In the genomic region with DNA sequence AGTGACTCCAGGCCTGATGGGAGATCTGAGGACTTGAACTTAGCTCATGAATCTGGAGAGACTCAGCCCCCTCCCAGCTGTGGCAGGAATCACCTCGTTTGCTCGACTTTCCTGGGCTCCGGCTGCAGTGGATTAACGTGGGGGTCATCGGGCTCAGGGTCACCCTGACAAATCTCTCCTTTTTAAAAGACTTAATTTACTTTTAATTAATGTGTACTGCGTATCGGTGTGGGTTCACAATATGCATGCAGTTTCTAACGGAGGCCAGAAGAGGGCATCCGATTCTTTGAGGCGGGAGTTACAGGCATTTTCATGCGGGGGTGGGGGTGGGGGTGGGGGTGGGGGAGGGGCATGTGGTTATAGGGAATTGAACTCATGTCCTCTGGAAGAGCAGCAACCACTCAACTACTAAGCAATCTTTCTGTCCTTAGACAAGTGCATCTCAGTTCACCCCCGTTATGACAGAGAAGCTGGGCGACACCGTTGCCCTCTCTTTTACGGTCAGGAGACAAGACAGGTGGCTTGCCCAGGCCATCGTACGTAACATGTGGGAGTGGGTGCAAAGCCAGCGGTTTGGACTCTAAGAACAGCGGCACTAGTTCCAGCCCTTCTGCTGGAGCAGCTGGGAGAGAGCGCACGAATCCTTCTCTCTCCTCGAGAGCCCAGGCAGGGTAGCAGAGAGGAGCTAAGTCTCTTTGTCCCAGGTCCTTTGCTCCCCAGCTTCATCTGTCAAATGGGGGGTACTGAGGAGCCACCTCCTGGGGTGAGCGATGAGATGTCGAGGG, we compare ENCODE assay signal across 10 mouse cellular contexts. TPM values are rescaled to one million over a fixed set of nuclear protein-coding genes. Genes with fewer than 3 reads are reported as not detected.
DNase-seq lines count a peak whose midpoint lies in the region; ATAC-seq and TF ChIP-seq lines count a peak whose summit lies in the region.
"Had no signal": no experiment of that assay in that cellular context is flagged by ENCODE, and none has a peak within 500 bp of the region (broad histone marks: within the 10 kb centered on the region; RNA-seq: fewer than 3 reads in every experiment).

No protein-coding gene starts in this region.

- no peak for ATAC-seq in heart, postnatal 0 days (ENCODE audit: insufficient read depth, low read depth)
- ATAC-seq in hindbrain, postnatal 0 days, result no peak
- ATAC-seq in CD4-positive, CD25-positive, alpha-beta regulatory T cell, adult 4 months, result no peak

- 22% methylated on average over 24 of the region's 24 CpGs for WGBS in heart, postnatal 0 days
- 22% methylated on average over 24 of the region's 24 CpGs for WGBS in hindbrain, postnatal 0 days

- no peak for TF ChIP-seq CTCF in heart, postnatal 0 days (IDR thresholded peaks at IDR 0.05; ENCODE audit: low read depth)
- peak; percentile 27; the same call in 1 of the 2 replicates for TF ChIP-seq CTCF in hindbrain, postnatal 0 days (IDR thresholded peaks at IDR 0.05; ENCODE audit: low read depth)

- TF ChIP-seq EP300 in heart, postnatal 0 days (IDR thresholded peaks at IDR 0.05; ENCODE audit: low read depth), result no peak

- peaks cover 10% of the 10 kb centered on the region; the same call in 1 of the 2 replicates for H3K4me1 ChIP-seq in heart, postnatal 0 days (ENCODE audit: control insufficient read depth, insufficient read depth)
- peaks cover 12% of the 10 kb centered on the region; the same call in 1 of the 2 replicates for H3K4me1 ChIP-seq in hindbrain, postnatal 0 days (ENCODE audit: insufficient read depth, low read length)

- peaks cover 10% of the 10 kb centered on the region; the same call in 1 of the 2 replicates for H3K27me3 ChIP-seq in heart, postnatal 0 days (ENCODE audit: control insufficient read depth, insufficient read depth, low read length)
- H3K27me3 ChIP-seq in hindbrain, postnatal 0 days (ENCODE audit: insufficient read depth, low read length), result no peaks in the 10 kb centered on the region

- H3K4me2 ChIP-seq in heart, postnatal 0 days (ENCODE audit: low read depth, low read length), result peak overlapping the region; percentile 64; the same call in 1 of the 2 replicates
- H3K4me2 ChIP-seq in hindbrain, postnatal 0 days (ENCODE audit: low read depth, low read length), result no peak overlapping the region

- no peak overlapping the region for H3K9ac ChIP-seq in heart, postnatal 0 days (replicated peaks; ENCODE audit: low read depth, low read length)
- no peak overlapping the region for H3K9ac ChIP-seq in hindbrain, postnatal 0 days (replicated peaks; ENCODE audit: low read length)

- no peak overlapping the region for H3K27ac ChIP-seq in heart, postnatal 0 days (ENCODE audit: low read depth)
- H3K27ac ChIP-seq in hindbrain, postnatal 0 days, result no peak overlapping the region

- H3K36me3 ChIP-seq in heart, postnatal 0 days (replicated peaks; ENCODE audit: control insufficient read depth, insufficient read depth, low read length), result no peaks in the 10 kb centered on the region
- no peaks in the 10 kb centered on the region for H3K36me3 ChIP-seq in hindbrain, postnatal 0 days (ENCODE audit: insufficient read depth, low read length)

- no peak for DNase-seq in heart, postnatal 0 days (ENCODE audit: low spot score)
- no peak for DNase-seq in heart, adult 18-20 months
- DNase-seq in urinary bladder, postnatal 14 days (ENCODE audit: low spot score), result peak; percentile 1
- no peak for DNase-seq in urinary bladder, adult 2 months (ENCODE audit: low spot score)
- DNase-seq in hindbrain, postnatal 0 days (ENCODE audit: low spot score), result peak; percentile 31
- no peak for DNase-seq in cerebellum, adult 9-10 months
- DNase-seq: kidney, adult 8-10 months; thymus, adult 2 months had no signal

- no peaks in the 10 kb centered on the region for H3K9me3 ChIP-seq in heart, postnatal 0 days (replicated peaks; ENCODE audit: control insufficient read depth, low read length)
- no peaks in the 10 kb centered on the region for H3K9me3 ChIP-seq in hindbrain, postnatal 0 days (ENCODE audit: low read length)

- H3K4me3 ChIP-seq in heart, postnatal 0 days (ENCODE audit: low read depth, low read length), result peak overlapping the region; percentile 38; the same call in 1 of the 2 replicates
- H3K4me3 ChIP-seq in hindbrain, postnatal 0 days (ENCODE audit: low read length), result no peak overlapping the region

RNA-seq across cellular contexts. Expression of a gene that starts 10.2 kb away (rescaled TPM):
- total RNA-seq in heart, postnatal 0 days (2014; rRNA removed; ENCODE audit: low replicate concordance), result not detected in 2 replicates
- not detected in 2 replicates for polyA plus RNA-seq in heart, postnatal 0 days (2015; fragmentation: Nextera tagmentation; extraction: Ambion mirVana)
- not detected for total RNA-seq in heart, adult 18-20 months (2021)
- polyA plus RNA-seq in urinary bladder, adult 2 months (2012; rRNA removed), result not detected in 2 replicates
- total RNA-seq in hindbrain, postnatal 0 days (2014; rRNA removed), result 0.07 TPM in 1 of 2 replicates, not detected in the other
- not detected in 2 replicates for polyA plus RNA-seq in hindbrain, postnatal 0 days (2015; fragmentation: Nextera tagmentation; extraction: Ambion mirVana)
- polyA plus RNA-seq in CD4-positive, CD25-positive, alpha-beta regulatory T cell, adult 4 months (2017; shearing (Covaris generic)), result not detected
- total RNA-seq: left cerebral cortex, postnatal 25 days had no signal

RNA-seq across cellular contexts. Expression of a gene that starts 47.2 kb away (rescaled TPM):
- 12.0 and 14.6 TPM in 2 replicates for total RNA-seq in heart, postnatal 0 days (2014; rRNA removed; ENCODE audit: low replicate concordance)
- polyA plus RNA-seq in heart, postnatal 0 days (2015; fragmentation: Nextera tagmentation; extraction: Ambion mirVana), result 7.6 and 7.9 TPM in 2 replicates
- total RNA-seq in heart, adult 18-20 months (2021), result 1 to 10 TPM; 6.5 to 7.9 TPM
- 9.8 and 9.9 TPM in 2 replicates for polyA plus RNA-seq in urinary bladder, adult 2 months (2012; rRNA removed)
- total RNA-seq in hindbrain, postnatal 0 days (2014; rRNA removed), result 12.6 and 16.4 TPM in 2 replicates
- polyA plus RNA-seq in hindbrain, postnatal 0 days (2015; fragmentation: Nextera tagmentation; extraction: Ambion mirVana), result 11.8 and 12.3 TPM in 2 replicates
- polyA plus RNA-seq in CD4-positive, CD25-positive, alpha-beta regulatory T cell, adult 4 months (2017; shearing (Covaris generic)), result 10 to 100 TPM; 19.1 to 24.3 TPM

RNA-seq across cellular contexts. Expression of a gene that starts 57.1 kb away (rescaled TPM):
- 19.3 and 22.2 TPM in 2 replicates for total RNA-seq in heart, postnatal 0 days (2014; rRNA removed; ENCODE audit: low replicate concordance)
- polyA plus RNA-seq in heart, postnatal 0 days (2015; fragmentation: Nextera tagmentation; extraction: Ambion mirVana), result 23.6 and 25.6 TPM in 2 replicates
- 10 to 100 TPM; 24.2 to 25.8 TPM for total RNA-seq in heart, adult 18-20 months (2021)
- polyA plus RNA-seq in urinary bladder, adult 2 months (2012; rRNA removed), result 30.3 and 33.5 TPM in 2 replicates
- total RNA-seq in hindbrain, postnatal 0 days (2014; rRNA removed), result 20.0 and 43.1 TPM in 2 replicates
- 45.7 and 47.3 TPM in 2 replicates for polyA plus RNA-seq in hindbrain, postnatal 0 days (2015; fragmentation: Nextera tagmentation; extraction: Ambion mirVana)
- polyA plus RNA-seq in CD4-positive, CD25-positive, alpha-beta regulatory T cell, adult 4 months (2017; shearing (Covaris generic)), result 10 to 100 TPM; 31.1 to 40.8 TPM

Comparison
In these comparisons a context has a peak if more than half of its experiments do, and no peak if none do; other contexts are left out.
1. DNase-seq: peak in urinary bladder, postnatal 14 days (single experiment) and hindbrain, postnatal 0 days (single experiment); none in heart, postnatal 0 days (single experiment), heart, adult 18-20 months (0 of 2), urinary bladder, adult 2 months (single experiment) and cerebellum, adult 9-10 months (single experiment).